Mouse (Mus musculus) spleen, adult 2 months (tissue): ENCODE data around the gene Grid2.

ENCODE experiments used
- CTCF ChIP-seq: fragments of 200-500 bp; IDR thresholded peaks from 2 replicates; pipeline ENCODE4 v1.5.1; 2011; ENCODE audit warnings: mild to moderate bottlenecking, inconsistent platforms; ENCODE audit not compliant: insufficient read depth, insufficient read length, insufficient replicate concordance; ENCODE audit errors: extremely low read depth
- POLR2A ChIP-seq: fragments of 200-500 bp; IDR thresholded peaks from 2 replicates; pipeline ENCODE4 v1.6.1; 2011; ENCODE audit warnings: low read depth, low read length, inconsistent platforms

DNA sequence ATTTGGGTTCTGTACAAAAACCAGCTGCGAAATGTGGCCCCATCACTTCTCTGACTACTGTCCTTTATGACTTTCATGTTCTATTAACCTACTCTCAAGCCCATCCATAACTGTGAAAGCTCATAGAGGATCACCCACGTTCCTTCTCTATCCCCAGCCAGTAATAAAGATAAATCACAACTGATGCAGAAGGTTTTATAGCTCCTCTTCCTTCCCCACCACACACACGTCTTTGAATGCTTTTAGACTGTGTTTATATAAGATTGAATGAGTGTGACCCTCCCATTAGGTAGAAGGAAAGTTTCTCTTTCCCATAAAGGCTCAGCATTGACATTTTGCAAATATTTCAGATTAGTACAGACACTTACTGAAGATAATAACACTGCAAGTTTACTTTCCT, 1350.1 kb downstream of the Grid2 start:
- TF ChIP-seq CTCF (no peak), POLR2A (no peak)
